Mouse (Mus musculus) brain, embryonic 18.5 days (tissue): ENCODE results near the gene Dgkg.

Experiments used
- DNase-seq: peaks from one replicate; pipeline ENCODE4 v3.0.0-alpha.2; 2012; ENCODE audit warnings: low read depth, low spot score

Dgkg gene

GRCm38 (mm10) chr16:22645256-22645655, 11.8 kb downstream of the Dgkg start:
- no peak for DNase-seq

GRCm38 (mm10) chr16:22643460-22643859, 13.6 kb downstream of the Dgkg start:
- DNase-seq, result no peak

- DNase-seq, result no peak
Measured at GRCm38 (mm10) chr16:22642953-22643352, 14.1 kb downstream of the Dgkg start.

GRCm38 (mm10) chr16:22642054-22642453, 15.0 kb downstream of the Dgkg start:
- no peak for DNase-seq

GRCm38 (mm10) chr16:22641588-22641987, 15.4 kb downstream of the Dgkg start:
- DNase-seq, result no peak

GRCm38 (mm10) chr16:22637311-22637710, 19.7 kb downstream of the Dgkg start:
- no peak for DNase-seq

GRCm38 (mm10) chr16:22635706-22636105, 21.3 kb downstream of the Dgkg start:
- DNase-seq, result no peak

GRCm38 (mm10) chr16:22633063-22633462, 24.0 kb downstream of the Dgkg start:
- DNase-seq, result no peak

GRCm38 (mm10) chr16:22630351-22630750, 26.7 kb downstream of the Dgkg start:
- DNase-seq, result no peak

GRCm38 (mm10) chr16:22629900-22630299, 27.1 kb downstream of the Dgkg start:
- DNase-seq, result no peak

GRCm38 (mm10) chr16:22625987-22626386, 31.0 kb downstream of the Dgkg start:
- no peak for DNase-seq

GRCm38 (mm10) chr16:22625412-22625811, 31.6 kb downstream of the Dgkg start:
- DNase-seq, result no peak

- DNase-seq, result no peak
Measured at GRCm38 (mm10) chr16:22622286-22622685, 34.7 kb downstream of the Dgkg start.

GRCm38 (mm10) chr16:22621299-22621920, 35.6 kb downstream of the Dgkg start:
- no peak for DNase-seq

- DNase-seq, result peak; percentile 16
Measured at GRCm38 (mm10) chr16:22618424-22619056, 38.5 kb downstream of the Dgkg start.

- no peak for DNase-seq
Measured at GRCm38 (mm10) chr16:22615805-22616204, 41.2 kb downstream of the Dgkg start.

- peak; percentile 3 for DNase-seq
Measured at GRCm38 (mm10) chr16:22613186-22614073, 43.6 kb downstream of the Dgkg start.

GRCm38 (mm10) chr16:22608046-22608445, 49.0 kb downstream of the Dgkg start:
- DNase-seq, result no peak

- DNase-seq, result no peak
Measured at GRCm38 (mm10) chr16:22606989-22607388, 50.0 kb downstream of the Dgkg start.

GRCm38 (mm10) chr16:22602399-22602798, 54.6 kb downstream of the Dgkg start:
- DNase-seq, result no peak

GRCm38 (mm10) chr16:22601756-22602155, 55.3 kb downstream of the Dgkg start:
- DNase-seq, result no peak

- no peak for DNase-seq
Measured at GRCm38 (mm10) chr16:22600108-22600699, 56.8 kb downstream of the Dgkg start.
